Mouse (Mus musculus) layer of hippocampus, adult 9-11 months (tissue): ENCODE results near the gene Rnf148.
A peak's percentile ranks its signal among the peaks of the same experiment; 100 is the strongest.

ENCODE experiments used
- DNase-seq: peaks from one replicate; pipeline ENCODE4 v3.0.0; 2022

The Rnf148 gene

DNA sequence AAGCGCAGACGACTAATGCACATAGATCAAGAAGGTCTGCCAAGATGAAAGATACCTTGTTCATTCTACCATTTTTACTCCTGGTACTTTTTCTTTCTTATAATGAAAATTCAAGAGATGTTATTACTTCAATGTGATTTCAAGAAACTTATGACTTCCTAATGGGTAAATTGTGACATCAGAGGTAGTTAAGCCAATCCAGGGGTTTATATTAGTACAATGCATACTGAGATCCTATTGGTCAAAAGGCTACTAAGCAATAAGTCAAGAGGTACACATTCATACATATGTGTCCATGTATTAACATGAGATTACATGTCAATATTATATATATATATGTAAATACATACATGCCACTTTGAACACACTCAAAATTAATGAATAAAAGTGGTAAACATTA lies at the start of gene Rnf148:
Gene Rnf148, minus strand, starts transcription at position 101 of the 400 bp plus-strand sequence.
- DNase-seq, result no peak

DNA sequence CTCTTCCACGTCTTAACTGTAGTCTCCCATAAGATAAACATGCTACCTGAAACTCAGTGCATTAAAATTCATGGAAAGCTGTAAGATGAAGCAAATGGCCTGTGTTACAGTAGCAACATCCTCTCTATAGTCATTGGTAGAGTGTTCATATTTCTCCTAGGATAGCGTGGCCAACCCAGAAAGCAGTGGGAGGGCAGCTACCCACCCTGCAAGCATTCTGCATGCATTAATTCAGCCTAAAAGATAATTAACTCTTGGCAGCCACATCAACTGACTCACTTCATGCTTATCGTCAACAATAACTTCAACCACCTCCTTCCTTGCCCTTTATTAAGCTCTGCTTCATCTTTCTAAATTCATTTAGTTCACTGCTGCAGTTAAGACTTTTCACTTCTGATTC lies 45.9 kb upstream of the Rnf148 start:
- DNase-seq, result no peak

DNA sequence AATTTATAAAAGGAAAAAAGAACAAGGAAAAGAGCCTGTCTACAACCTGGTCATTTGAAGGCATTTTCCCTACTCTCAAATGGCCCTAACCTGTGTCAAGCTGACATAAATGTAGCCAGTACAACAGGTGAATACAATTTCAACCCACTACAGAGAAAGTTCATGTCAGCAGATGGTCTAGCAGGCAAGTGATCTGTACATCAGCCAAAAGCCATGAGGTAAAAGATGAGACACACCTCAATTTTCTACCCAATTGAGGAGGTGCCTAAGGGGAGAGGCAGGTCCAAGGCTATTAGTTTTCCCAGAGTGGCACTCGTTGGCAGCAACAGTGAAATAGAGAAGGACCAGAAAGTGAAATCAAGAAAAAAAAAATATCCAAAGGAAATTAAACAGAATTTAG lies 23.2 kb upstream of the Rnf148 start:
- no peak for DNase-seq

DNA sequence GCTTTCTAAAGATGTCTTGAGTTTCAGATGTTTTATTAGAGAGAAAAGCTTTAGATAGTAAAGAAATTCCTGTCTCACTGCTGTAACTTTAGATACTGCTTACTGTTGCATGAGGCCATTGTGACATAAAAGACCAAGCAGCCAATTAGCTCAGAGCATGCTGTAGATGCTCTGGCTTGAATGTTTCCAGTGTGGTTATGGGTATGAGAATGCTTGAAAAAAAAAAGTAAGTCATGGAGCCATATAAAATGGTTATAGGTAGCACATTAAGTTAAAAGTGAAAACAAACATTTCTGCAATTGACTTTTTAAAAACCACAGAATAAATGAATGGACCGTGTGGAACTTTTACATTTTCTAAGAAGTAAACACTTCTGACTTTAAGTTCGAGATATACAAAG lies 4.7 kb downstream of the Rnf148 start, which contains the start of gene Rnf133:
Gene Rnf133, minus strand, starts transcription at position 101 of the 400 bp plus-strand sequence.
- no peak for DNase-seq

DNA sequence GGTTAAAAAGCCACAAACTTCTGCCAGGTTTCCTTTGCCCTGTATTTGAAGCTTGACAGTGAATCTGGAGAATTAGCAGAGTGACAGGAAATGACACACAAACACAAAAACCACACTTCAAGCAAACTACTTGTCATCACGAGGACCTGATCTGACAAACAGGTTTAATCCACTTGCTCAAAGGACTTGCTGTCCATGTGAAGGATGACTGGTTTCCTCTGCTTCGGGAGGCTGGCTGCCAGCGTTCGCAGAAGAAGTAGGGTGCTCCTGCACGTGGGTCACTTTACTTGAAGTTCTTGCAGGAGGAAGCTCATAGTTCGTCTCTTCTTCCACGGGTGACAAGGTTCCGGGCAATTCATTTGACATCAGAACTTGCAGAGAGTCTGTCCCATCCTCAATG lies 6.2 kb downstream of the Rnf148 start:
- DNase-seq, result no peak

DNA sequence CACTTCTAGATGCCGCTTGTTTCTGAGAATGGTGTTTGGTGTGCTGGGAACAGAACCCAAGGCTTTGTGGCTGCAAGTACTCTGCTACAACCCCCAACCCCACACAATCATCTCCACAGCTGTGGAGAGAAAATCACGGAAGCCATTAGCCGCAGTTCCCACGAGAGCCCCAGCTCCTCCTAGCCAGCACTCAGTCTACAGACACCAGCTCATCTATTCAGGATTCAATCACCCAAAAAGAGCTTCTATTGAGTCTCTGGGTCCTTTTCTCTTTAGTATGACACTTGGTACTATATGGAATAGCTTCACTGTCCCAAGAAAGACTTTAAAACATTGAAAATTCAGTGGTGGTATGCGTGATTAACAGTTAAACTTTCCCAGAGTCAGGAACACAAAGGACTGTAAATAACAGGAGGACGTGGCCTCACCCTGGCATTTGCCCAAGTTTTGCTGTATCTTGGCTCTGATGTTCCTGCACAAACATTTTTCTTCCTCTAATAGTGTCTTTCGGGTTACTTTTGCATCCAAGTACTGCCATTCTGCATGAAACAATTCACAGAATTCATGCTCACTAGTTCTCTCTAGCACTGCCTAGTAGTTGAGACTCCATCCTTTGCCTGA lies 7.2 kb downstream of the Rnf148 start:
- DNase-seq, result no peak

DNA sequence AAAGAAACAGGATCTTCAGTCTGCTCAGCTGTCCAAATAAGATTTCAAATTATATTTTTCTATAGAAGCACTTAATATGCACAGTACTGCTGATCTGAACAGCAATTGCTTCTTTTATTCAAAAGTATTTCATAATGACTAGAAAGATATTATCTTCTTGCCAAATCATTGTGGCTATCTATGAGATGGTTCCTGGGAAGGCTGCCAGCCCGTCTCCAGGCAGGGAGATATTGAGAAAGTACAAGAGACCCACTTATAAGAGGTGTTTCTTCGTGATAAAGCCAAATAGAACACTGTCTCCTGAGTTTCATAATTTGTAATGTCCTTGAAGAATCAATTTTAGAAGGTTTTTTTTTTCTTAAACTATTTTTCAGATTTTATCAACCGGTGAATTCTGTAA lies 17.9 kb downstream of the Rnf148 start:
- DNase-seq, result peak; percentile 25

DNA sequence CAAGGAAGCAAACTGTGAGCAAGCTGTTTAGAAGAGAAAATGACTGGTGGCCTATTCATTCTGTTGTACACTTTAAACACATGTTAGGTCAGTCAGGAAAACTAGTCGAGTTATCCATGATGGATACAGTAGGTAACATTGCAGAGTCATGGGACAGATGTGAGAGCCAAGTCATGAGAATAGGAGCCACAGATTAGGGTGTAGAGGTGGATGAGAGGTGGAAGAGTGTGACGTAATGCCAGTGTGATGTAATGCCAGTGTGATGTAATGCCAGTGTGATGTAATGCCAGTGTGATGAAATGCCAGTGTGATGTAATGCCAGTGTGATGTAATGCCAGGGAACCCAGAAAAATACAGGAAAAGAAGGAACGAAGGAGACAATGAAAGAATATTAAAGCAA lies 19.7 kb downstream of the Rnf148 start:
- no peak for DNase-seq

DNA sequence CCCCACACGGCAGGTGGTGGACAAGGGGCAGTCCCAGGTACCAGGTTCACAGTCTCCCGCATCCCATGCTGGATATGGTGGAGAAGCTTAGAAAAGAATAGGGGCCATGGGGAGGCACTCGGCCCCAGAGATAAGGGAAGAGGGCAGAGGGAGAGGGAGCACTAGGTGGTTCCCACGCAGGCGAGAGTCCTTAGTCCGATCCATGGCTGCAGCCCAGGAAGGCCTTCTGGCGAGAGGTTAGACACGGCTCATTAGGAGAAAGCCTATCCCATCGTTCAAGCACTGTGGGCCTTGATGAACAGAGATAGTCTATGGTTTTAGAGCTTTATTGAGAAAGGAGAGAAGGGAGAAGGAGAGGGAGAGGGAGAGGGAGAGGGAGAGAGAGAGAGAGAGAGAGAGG lies 20.9 kb downstream of the Rnf148 start:
- DNase-seq, result no peak

DNA sequence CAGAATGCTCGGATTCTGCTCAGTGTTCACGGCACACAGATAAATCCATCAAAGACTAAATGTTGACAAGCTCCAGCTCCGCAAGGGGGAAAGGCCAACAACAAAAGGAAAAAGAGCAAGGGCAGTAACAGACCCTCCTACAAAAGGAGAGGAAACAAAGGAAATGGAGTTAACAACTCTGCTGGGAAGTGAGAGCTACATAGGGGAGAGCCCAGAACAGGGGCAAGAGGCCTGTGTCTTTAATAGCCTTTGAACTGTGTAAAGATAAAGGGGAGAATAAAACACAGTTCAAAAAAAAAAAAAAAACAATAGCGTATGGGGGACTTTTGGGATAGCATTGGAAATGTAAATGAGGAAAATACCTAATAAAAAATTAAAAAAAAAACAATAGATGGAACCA lies 24.5 kb downstream of the Rnf148 start:
- no peak for DNase-seq
